Mouse (Mus musculus): ENCODE results near the gene Tubg1. TPM values are rescaled to one million over a fixed set of nuclear protein-coding genes. Genes with fewer than 3 reads are reported as not detected.

The Tubg1 gene
- polyA plus RNA-seq, 1 experiment from 2014 or later: 84.9 TPM

GRCm38 (mm10) chr11:101130056-101130756 lies 10.5 kb downstream of the Tubg1 start:
- no peaks in the 10 kb centered on the region for H3K4me1 ChIP-seq (ENCODE audit: control insufficient read depth, insufficient read depth, low read length)
- no peaks in the 10 kb centered on the region for H3K27me3 ChIP-seq (replicated peaks; ENCODE audit: control insufficient read depth, insufficient read depth, low read length)
- no peak overlapping the region for H3K27ac ChIP-seq (ENCODE audit: low read depth, low read length)
- H3K4me2 ChIP-seq (ENCODE audit: low read length): no peak overlapping the region
- no peak overlapping the region for H3K9ac ChIP-seq (ENCODE audit: low read length)
- no peaks in the 10 kb centered on the region for H3K9me3 ChIP-seq (replicated peaks; ENCODE audit: control insufficient read depth, low read length)
- no peak overlapping the region for H3K4me3 ChIP-seq (ENCODE audit: low read depth, low read length)
- DNase-seq (ENCODE audit: low spot score) (no peak), ATAC-seq (no peak)
- H3K36me3 ChIP-seq (ENCODE audit: control insufficient read depth, insufficient read depth, low read length): peaks cover 17% of the 10 kb centered on the region
- WGBS: 56% methylated on average over 18 of the region's 18 CpGs

GRCm38 (mm10) chr11:101131187-101131586 lies 11.4 kb downstream of the Tubg1 start:
- WGBS: 92% methylated on average over 2 of the region's 2 CpGs
- ATAC-seq (no peak), DNase-seq (ENCODE audit: low spot score) (peak; percentile 24)
- Histone ChIP-seq H3K4me1 (ENCODE audit: control insufficient read depth, insufficient read depth, low read length) (no peaks in the 10 kb centered on the region), H3K27me3 (replicated peaks; ENCODE audit: control insufficient read depth, insufficient read depth, low read length) (no peaks in the 10 kb centered on the region), H3K27ac (ENCODE audit: low read depth, low read length) (no peak overlapping the region), H3K4me3 (ENCODE audit: low read depth, low read length) (no peak overlapping the region), H3K4me2 (ENCODE audit: low read length) (no peak overlapping the region), H3K9me3 (replicated peaks; ENCODE audit: control insufficient read depth, low read length) (no peaks in the 10 kb centered on the region), H3K9ac (ENCODE audit: low read length) (no peak overlapping the region), H3K36me3 (ENCODE audit: control insufficient read depth, insufficient read depth, low read length) (peaks cover 7% of the 10 kb centered on the region)

- WGBS: 86% methylated on average over 6 of the region's 6 CpGs
- H3K4me3 ChIP-seq (ENCODE audit: low read depth, low read length): no peak overlapping the region
These were observed 12.0 kb downstream of the Tubg1 start for GRCm38 (mm10) chr11:101131701-101132100.

GRCm38 (mm10) chr11:101133037-101133436 lies 13.3 kb downstream of the Tubg1 start:
- Histone ChIP-seq H3K27ac (ENCODE audit: low read depth, low read length) (no peak overlapping the region), H3K4me2 (ENCODE audit: low read length) (no peak overlapping the region), H3K27me3 (replicated peaks; ENCODE audit: control insufficient read depth, insufficient read depth, low read length) (no peaks in the 10 kb centered on the region), H3K4me1 (ENCODE audit: control insufficient read depth, insufficient read depth, low read length) (no peaks in the 10 kb centered on the region), H3K9me3 (replicated peaks; ENCODE audit: control insufficient read depth, low read length) (no peaks in the 10 kb centered on the region), H3K4me3 (ENCODE audit: low read depth, low read length) (no peak overlapping the region), H3K36me3 (ENCODE audit: control insufficient read depth, insufficient read depth, low read length) (no peaks in the 10 kb centered on the region), H3K9ac (ENCODE audit: low read length) (no peak overlapping the region)
- WGBS: 89% methylated on average over 12 of the region's 12 CpGs
- DNase-seq (ENCODE audit: low spot score) (no peak), ATAC-seq (no peak)

More at GRCm38 (mm10) chr11:101131701-101132100, 12.0 kb downstream of the Tubg1 start:
- Histone ChIP-seq H3K27ac (ENCODE audit: low read depth, low read length) (no peak overlapping the region), H3K9ac (ENCODE audit: low read length) (no peak overlapping the region), H3K27me3 (replicated peaks; ENCODE audit: control insufficient read depth, insufficient read depth, low read length) (no peaks in the 10 kb centered on the region), H3K4me1 (ENCODE audit: control insufficient read depth, insufficient read depth, low read length) (no peaks in the 10 kb centered on the region), H3K9me3 (replicated peaks; ENCODE audit: control insufficient read depth, low read length) (no peaks in the 10 kb centered on the region), H3K36me3 (ENCODE audit: control insufficient read depth, insufficient read depth, low read length) (peaks cover 2% of the 10 kb centered on the region), H3K4me2 (ENCODE audit: low read length) (no peak overlapping the region)
- no peak for ATAC-seq
- no peak for DNase-seq (ENCODE audit: low spot score)

GRCm38 (mm10) chr11:101134217-101134865 lies 14.6 kb downstream of the Tubg1 start:
- Histone ChIP-seq H3K27me3 (replicated peaks; ENCODE audit: control insufficient read depth, insufficient read depth, low read length) (no peaks in the 10 kb centered on the region), H3K9ac (ENCODE audit: low read length) (no peak overlapping the region), H3K4me1 (ENCODE audit: control insufficient read depth, insufficient read depth, low read length) (peaks cover under 1% of the 10 kb centered on the region; the same call in 1 of the 2 replicates), H3K27ac (ENCODE audit: low read depth, low read length) (no peak overlapping the region), H3K4me3 (ENCODE audit: low read depth, low read length) (no peak overlapping the region), H3K9me3 (replicated peaks; ENCODE audit: control insufficient read depth, low read length) (no peaks in the 10 kb centered on the region), H3K36me3 (ENCODE audit: control insufficient read depth, insufficient read depth, low read length) (no peaks in the 10 kb centered on the region), H3K4me2 (ENCODE audit: low read length) (no peak overlapping the region)
- 78% methylated on average over 13 of the region's 13 CpGs for WGBS
- ATAC-seq: no peak
- DNase-seq (ENCODE audit: low spot score): no peak

GRCm38 (mm10) chr11:101137000-101137399 lies 17.3 kb downstream of the Tubg1 start:
- Histone ChIP-seq H3K9ac (ENCODE audit: low read length) (no peak overlapping the region), H3K27me3 (replicated peaks; ENCODE audit: control insufficient read depth, insufficient read depth, low read length) (no peaks in the 10 kb centered on the region), H3K4me1 (ENCODE audit: control insufficient read depth, insufficient read depth, low read length) (peaks cover 7% of the 10 kb centered on the region), H3K36me3 (ENCODE audit: control insufficient read depth, insufficient read depth, low read length) (no peaks in the 10 kb centered on the region), H3K4me2 (ENCODE audit: low read length) (no peak overlapping the region), H3K4me3 (ENCODE audit: low read depth, low read length) (no peak overlapping the region), H3K9me3 (replicated peaks; ENCODE audit: control insufficient read depth, low read length) (no peaks in the 10 kb centered on the region), H3K27ac (ENCODE audit: low read depth, low read length) (no peak overlapping the region)
- 77% methylated on average over 7 of the region's 7 CpGs for WGBS
- DNase-seq (ENCODE audit: low spot score): no peak
- ATAC-seq: no peak

GRCm38 (mm10) chr11:101138536-101139181 lies 18.9 kb downstream of the Tubg1 start:
- WGBS: 21% methylated on average over 15 of the region's 15 CpGs
- Histone ChIP-seq H3K4me3 (ENCODE audit: low read depth, low read length) (no peak overlapping the region), H3K9me3 (replicated peaks; ENCODE audit: control insufficient read depth, low read length) (no peaks in the 10 kb centered on the region), H3K27me3 (replicated peaks; ENCODE audit: control insufficient read depth, insufficient read depth, low read length) (no peaks in the 10 kb centered on the region), H3K4me2 (ENCODE audit: low read length) (peak overlapping the region; percentile 38), H3K27ac (ENCODE audit: low read depth, low read length) (no peak overlapping the region; the same call in 1 of the 2 replicates), H3K36me3 (ENCODE audit: control insufficient read depth, insufficient read depth, low read length) (no peaks in the 10 kb centered on the region), H3K4me1 (ENCODE audit: control insufficient read depth, insufficient read depth, low read length) (peaks cover 7% of the 10 kb centered on the region), H3K9ac (ENCODE audit: low read length) (0 out of 2 replicates have a peak overlapping the region, but pooled peaks have one; percentile 22)
- peak; percentile 30; the same call in 1 of the 2 replicates for ATAC-seq
- peak; percentile 45 for DNase-seq (ENCODE audit: low spot score)

GRCm38 (mm10) chr11:101140164-101140819 lies 20.6 kb downstream of the Tubg1 start:
- H3K27ac ChIP-seq (ENCODE audit: low read depth, low read length): peak overlapping the region; percentile 52
- H3K36me3 ChIP-seq (ENCODE audit: control insufficient read depth, insufficient read depth, low read length): no peaks in the 10 kb centered on the region
- no peaks in the 10 kb centered on the region for H3K27me3 ChIP-seq (replicated peaks; ENCODE audit: control insufficient read depth, insufficient read depth, low read length)
- H3K4me3 ChIP-seq (ENCODE audit: low read depth, low read length): peak overlapping the region; percentile 29
- DNase-seq (ENCODE audit: low spot score): peak; percentile 92
- peaks cover 7% of the 10 kb centered on the region for H3K4me1 ChIP-seq (ENCODE audit: control insufficient read depth, insufficient read depth, low read length)
- H3K9ac ChIP-seq (ENCODE audit: low read length): peak overlapping the region; percentile 61
- 20% methylated on average over 27 of the region's 27 CpGs for WGBS
- H3K4me2 ChIP-seq (ENCODE audit: low read length): peak overlapping the region; percentile 51
- peak; percentile 85 for ATAC-seq
- no peaks in the 10 kb centered on the region for H3K9me3 ChIP-seq (replicated peaks; ENCODE audit: control insufficient read depth, low read length)
